Comparison of ENCODE assay signal across 8 mouse cellular contexts in genomic region chr5:118513629-118514526, GRCm38 (mm10). TPM values are rescaled to one million over a fixed set of nuclear protein-coding genes. Genes with fewer than 3 reads are reported as not detected.
DNase-seq lines count a peak whose midpoint lies in the region; ATAC-seq and TF ChIP-seq lines count a peak whose summit lies in the region.

No protein-coding gene starts in this region.

- H3K27me3 ChIP-seq in C2C12 (ENCODE audit: control insufficient read depth, insufficient read depth, insufficient read length) (no peaks in the 10 kb centered on the region), myocyte (ENCODE audit: control insufficient read depth, insufficient read depth, insufficient read length) (no peaks in the 10 kb centered on the region)
- peaks cover 53% of the 10 kb centered on the region for H3K27me3 ChIP-seq in forebrain, embryonic 12.5 days
- 0 out of 2 replicates have a peak, but pooled peaks cover 2% of the 10 kb centered on the region for H3K27me3 ChIP-seq in heart, embryonic 15.5 days
- no peaks in the 10 kb centered on the region for H3K27me3 ChIP-seq in liver, adult 2 months (ENCODE audit: control insufficient read depth, insufficient read depth, low read length)
- H3K27me3 ChIP-seq in testis, adult 2 months (ENCODE audit: control insufficient read depth, insufficient read depth, low read length) = no peaks in the 10 kb centered on the region

- H3K4me1 ChIP-seq in bone marrow, adult 2 months (ENCODE audit: control insufficient read depth, insufficient read depth, low read length) = no peaks in the 10 kb centered on the region; the same call in none of the 2 replicates
- H3K4me1 ChIP-seq in forebrain, embryonic 12.5 days = peaks cover 39% of the 10 kb centered on the region
- peaks cover 27% of the 10 kb centered on the region for H3K4me1 ChIP-seq in heart, embryonic 15.5 days (replicated peaks)
- peaks cover 7% of the 10 kb centered on the region; the same call in 1 of the 2 replicates for H3K4me1 ChIP-seq in liver, adult 2 months (ENCODE audit: control insufficient read depth, insufficient read depth, low read length)
- peaks cover 21% of the 10 kb centered on the region for H3K4me1 ChIP-seq in testis, adult 2 months (ENCODE audit: control insufficient read depth, insufficient read depth, low read length)

- H3K36me3 ChIP-seq in C2C12 (ENCODE audit: control insufficient read depth, insufficient read depth) (no peaks in the 10 kb centered on the region), myocyte (ENCODE audit: control insufficient read depth, insufficient read depth) (no peaks in the 10 kb centered on the region)
- H3K36me3 ChIP-seq in forebrain, embryonic 12.5 days (replicated peaks) = no peaks in the 10 kb centered on the region
- no peaks in the 10 kb centered on the region for H3K36me3 ChIP-seq in heart, embryonic 15.5 days
- no peaks in the 10 kb centered on the region for H3K36me3 ChIP-seq in liver, adult 2 months (ENCODE audit: control insufficient read depth, insufficient read depth, low read length)
- H3K36me3 ChIP-seq in testis, adult 2 months (ENCODE audit: control insufficient read depth, insufficient read depth, low read length) = no peaks in the 10 kb centered on the region

- 0 out of 2 replicates have a peak overlapping the region, but pooled peaks have one; percentile 25 for H3K9ac ChIP-seq in forebrain, embryonic 12.5 days
- peak overlapping the region; percentile 37 for H3K9ac ChIP-seq in heart, embryonic 15.5 days
- peak overlapping the region; percentile 52 for H3K9ac ChIP-seq in liver, adult 2 months (ENCODE audit: low read depth, low read length)

- no peaks in the 10 kb centered on the region for H3K79me3 ChIP-seq in C2C12 (ENCODE audit: low read depth)

- TF ChIP-seq CTCF in C2C12 (IDR thresholded peaks at IDR 0.05; ENCODE audit: control insufficient read depth, insufficient read depth, insufficient read length) = no peak
- TF ChIP-seq CTCF in bone marrow, adult 2 months (IDR thresholded peaks at IDR 0.05; ENCODE audit: control insufficient read depth, insufficient read depth, low read length) = no peak
- TF ChIP-seq CTCF in liver, adult 2 months (IDR thresholded peaks at IDR 0.05; ENCODE audit: low read depth, low read length) = no peak
- no peak for TF ChIP-seq CTCF in testis, adult 2 months (IDR thresholded peaks at IDR 0.05; ENCODE audit: control insufficient read depth, insufficient read depth, insufficient replicate concordance, low read depth, low read length)

- peak; percentile 60 for DNase-seq in kidney, postnatal 10 days
- peak; percentile 54 for DNase-seq in liver, adult 2 months (ENCODE audit: extremely low read depth, low read depth, low spot score)

- no peak for ATAC-seq in forebrain, embryonic 12.5 days (ENCODE audit: low FRiP score)
- ATAC-seq in heart, embryonic 15.5 days (replicated peaks; ENCODE audit: insufficient number of reproducible peaks, insufficient read depth, low FRiP score, low read depth) = peak; percentile 44; the same call in 1 of the 2 replicates

- peak overlapping the region; percentile 52 for H3K4me2 ChIP-seq in forebrain, embryonic 12.5 days
- peak overlapping the region; percentile 79 for H3K4me2 ChIP-seq in heart, embryonic 15.5 days
- peak overlapping the region; percentile 96 for H3K4me2 ChIP-seq in myocyte (ENCODE audit: low read depth)

- H3ac ChIP-seq in C2C12 (ENCODE audit: control insufficient read depth, insufficient read length, low read depth) = no peak overlapping the region
- no peak overlapping the region for H3ac ChIP-seq in myocyte (ENCODE audit: control insufficient read depth, insufficient read length)

- no peak overlapping the region for H3K27ac ChIP-seq in bone marrow, adult 2 months (ENCODE audit: control insufficient read depth, insufficient read depth, low read depth, low read length, poor library complexity)
- no peak overlapping the region for H3K27ac ChIP-seq in forebrain, embryonic 12.5 days
- peak overlapping the region; percentile 69 for H3K27ac ChIP-seq in heart, embryonic 15.5 days
- peak overlapping the region; percentile 35; the same call in 1 of the 2 replicates for H3K27ac ChIP-seq in liver, adult 2 months (replicated peaks; ENCODE audit: insufficient read depth, low read depth, low read length)
- no peak overlapping the region for H3K27ac ChIP-seq in testis, adult 2 months (ENCODE audit: control insufficient read depth, insufficient read depth, low read depth, low read length)

- under 1% methylated on average over 43 of the region's 43 CpGs for WGBS in bone marrow, adult 2 months
- 7% methylated on average over 43 of the region's 43 CpGs for WGBS in forebrain, embryonic 12.5 days
- 2% methylated on average over 43 of the region's 43 CpGs for WGBS in heart, embryonic 15.5 days
- WGBS in liver, adult 2 months = 2% methylated on average over 43 of the region's 43 CpGs

- H3K4me3 ChIP-seq in C2C12 (ENCODE audit: insufficient read depth, poor library complexity, severe bottlenecking) (peak overlapping the region; percentile 14), myocyte (peak overlapping the region; percentile 30)
- peak overlapping the region; percentile 20 for H3K4me3 ChIP-seq in bone marrow, adult 2 months (replicated peaks; ENCODE audit: control insufficient read depth, low read depth, low read length)
- H3K4me3 ChIP-seq in forebrain, embryonic 12.5 days (replicated peaks) = peak overlapping the region; percentile 26
- H3K4me3 ChIP-seq in heart, embryonic 15.5 days = peak overlapping the region; percentile 50
- peak overlapping the region; percentile 50 for H3K4me3 ChIP-seq in liver, adult 2 months (ENCODE audit: insufficient read depth, low read depth, low read length)
- peak overlapping the region; percentile 75 for H3K4me3 ChIP-seq in testis, adult 2 months (ENCODE audit: control insufficient read depth, low read depth, low read length)

- no peak for TF ChIP-seq POLR2A in bone marrow, adult 2 months (IDR thresholded peaks at IDR 0.05; ENCODE audit: borderline replicate concordance, control insufficient read depth, low read depth, low read length)
- TF ChIP-seq POLR2A in liver, adult 2 months (IDR thresholded peaks at IDR 0.05; ENCODE audit: extremely low read depth, insufficient read depth, low read length) = no peak
- peak; percentile 32 for TF ChIP-seq POLR2A in myocyte (IDR thresholded peaks at IDR 0.05; ENCODE audit: insufficient read length, low read depth)
- no peak for TF ChIP-seq POLR2A in testis, adult 2 months (IDR thresholded peaks at IDR 0.05; ENCODE audit: control insufficient read depth, low read depth, low read length)

- H3K79me2 ChIP-seq in C2C12 (ENCODE audit: control insufficient read depth, insufficient read depth) (no peaks in the 10 kb centered on the region), myocyte (ENCODE audit: control insufficient read depth, insufficient read depth) (no peaks in the 10 kb centered on the region)
- no peaks in the 10 kb centered on the region for H3K79me2 ChIP-seq in liver, adult 2 months (ENCODE audit: control insufficient read depth, insufficient read depth, low read length)

- no peaks in the 10 kb centered on the region for H3K9me3 ChIP-seq in forebrain, embryonic 12.5 days
- H3K9me3 ChIP-seq in heart, embryonic 15.5 days (replicated peaks) = no peaks in the 10 kb centered on the region

TF ChIP-seq in C2C12, 6 proteins besides CTCF, POLR2A, EP300 and RAD21:
- TF ChIP-seq MYOG (IDR thresholded peaks at IDR 0.05; ENCODE audit: control insufficient read depth, extremely low read depth, insufficient read length) (no peak), CEBPB (IDR thresholded peaks at IDR 0.05; ENCODE audit: low read depth) (peak; percentile 87), MYOD1 (IDR thresholded peaks at IDR 0.05; ENCODE audit: control insufficient read depth, insufficient read length, low read depth) (no peak), MAX (IDR thresholded peaks at IDR 0.05) (peak; percentile 15), USF1 (IDR thresholded peaks at IDR 0.05; ENCODE audit: low read depth) (no peak), FOSL1 (IDR thresholded peaks at IDR 0.05; ENCODE audit: insufficient read depth, low read length, poor library complexity, severe bottlenecking) (no peak)

TF ChIP-seq in myocyte, 11 proteins besides CTCF, POLR2A, EP300 and RAD21:
- TF ChIP-seq TCF12 (IDR thresholded peaks at IDR 0.05; ENCODE audit: insufficient read depth, poor library complexity, severe bottlenecking) = no peak
- no peak for TF ChIP-seq USF1 (IDR thresholded peaks at IDR 0.05; ENCODE audit: low read depth)
- TF ChIP-seq CEBPB (IDR thresholded peaks at IDR 0.05; ENCODE audit: insufficient read depth, poor library complexity, severe bottlenecking) = peak; percentile 71
- TF ChIP-seq POLR2AphosphoS2 (IDR thresholded peaks at IDR 0.05; ENCODE audit: insufficient read length, low read depth) = no peak
- TF ChIP-seq SRF (IDR thresholded peaks at IDR 0.05; ENCODE audit: control insufficient read depth, insufficient read length, low read depth) = no peak
- no peak for TF ChIP-seq TCF3 (IDR thresholded peaks at IDR 0.05; ENCODE audit: insufficient read length, low read depth)
- TF ChIP-seq MYOG (IDR thresholded peaks at IDR 0.05; ENCODE audit: control insufficient read depth in 1 of 3, insufficient read depth in 1 of 3, insufficient read length in 2 of 3, low read depth in 2 of 3) = peak in 1 of 3 experiments; percentile 20
- TF ChIP-seq REST (IDR thresholded peaks at IDR 0.05; ENCODE audit: insufficient read depth, insufficient read length) = no peak
- no peak for TF ChIP-seq MAX (IDR thresholded peaks at IDR 0.05; ENCODE audit: low read depth)
- no peak for TF ChIP-seq E2F4 (IDR thresholded peaks at IDR 0.05; ENCODE audit: insufficient read depth)
- TF ChIP-seq MYOD1 (IDR thresholded peaks at IDR 0.05; ENCODE audit: control insufficient read depth in 1 of 3, insufficient read length in 2 of 3, low read depth in 2 of 3) = peak in 1 of 3 experiments; percentile 22

RNA-seq across cellular contexts. Expression of gene Med13l, which starts 46.6 kb away (rescaled TPM):
- polyA plus RNA-seq in C2C12 (2012; fragmentation: generic; extraction: Trizol) = 6.7 TPM
- 19.1 and 32.9 TPM in 2 replicates for polyA plus RNA-seq in bone marrow, adult 2 months (2011; ENCODE audit: insufficient read depth, insufficient read length, low replicate concordance, missing spikeins)
- 17.7 and 19.1 TPM in 2 replicates for polyA plus RNA-seq in forebrain, embryonic 12.5 days (2016; fragmentation: Nextera tagmentation; extraction: Ambion mirVana)
- polyA plus RNA-seq in heart, embryonic 15.5 days (2015; fragmentation: Nextera tagmentation; extraction: Ambion mirVana) = 6.1 and 8.2 TPM in 2 replicates
- total RNA-seq in liver, adult 2 months (2014; rRNA removed) = 5.0 and 6.6 TPM in 2 replicates
- polyA plus RNA-seq in liver, adult 2 months (2012; rRNA removed) = 3.2 and 4.2 TPM in 2 replicates
- 7.4 TPM for polyA plus RNA-seq in myocyte (2012; fragmentation: generic; extraction: Trizol)
- 7.3 and 7.4 TPM in 2 replicates for polyA plus RNA-seq in testis, adult 2 months (2012; rRNA removed)

Comparison
In these comparisons a context has a peak if more than half of its experiments do, and no peak if none do; other contexts are left out.
1. H3K4me3 ChIP-seq: peak in every context shown above with its lines; median percentile 75 in testis, adult 2 months; 50 in heart, embryonic 15.5 days; 50 in liver, adult 2 months; 30 in myocyte; 26 in forebrain, embryonic 12.5 days; 20 in bone marrow, adult 2 months; 14 in C2C12.
2. H3K27ac ChIP-seq: peak in heart, embryonic 15.5 days (single experiment) and liver, adult 2 months (single experiment); none in bone marrow, adult 2 months (single experiment), forebrain, embryonic 12.5 days (single experiment) and testis, adult 2 months (single experiment).
3. Peak in every context shown above with its lines, with median percentiles within 50 percentile points of each other: H3K4me2 ChIP-seq and H3K9ac ChIP-seq.